Mouse (Mus musculus) forebrain, embryonic 16.5 days (tissue): ENCODE results near the gene Zfp442. TPM values are rescaled to one million over a fixed set of nuclear protein-coding genes. Genes with fewer than 3 reads are reported as not detected.
"Not testable (repeated sequence)": the region's sequence is repeated elsewhere in the genome, so short reads cannot be mapped to it uniquely, and the experiment has no call there.

Experiments
- ATAC-seq: fragments of 200-750 bp; cut with Nextera tagmentation; 2 replicates; pipeline ENCODE4 v1.8.0; 2017; ENCODE audit warnings: mild to moderate bottlenecking, moderate library complexity
- H3K27ac ChIP-seq: fragments of 300-500 bp; sonication (generic); 2 replicates; pipeline ENCODE4 v1.5.1; 2014; ENCODE audit warnings: low read length, control low read depth
- H3K27me3 ChIP-seq: fragments of 300-500 bp; sonication (generic); replicated peaks from 2 replicates; pipeline ENCODE4 v1.6.1; 2014; ENCODE audit warnings: low read length; ENCODE audit not compliant: control insufficient read depth, insufficient read depth
- H3K36me3 ChIP-seq: fragments of 300-500 bp; sonication (generic); 2 replicates; pipeline ENCODE4 v1.6.1; 2014; ENCODE audit not compliant: control insufficient read depth, insufficient read depth
- H3K4me1 ChIP-seq: fragments of 300-500 bp; sonication (generic); replicated peaks from 2 replicates; pipeline ENCODE4 v1.6.1; 2014; ENCODE audit warnings: low read length; ENCODE audit not compliant: control insufficient read depth, insufficient read depth
- H3K4me2 ChIP-seq: fragments of 300-500 bp; sonication (generic); 2 replicates; pipeline ENCODE4 v1.6.1; 2014; ENCODE audit warnings: mild to moderate bottlenecking, low read length, control low read depth
- H3K4me3 ChIP-seq: fragments of 300-500 bp; sonication (generic); replicated peaks from 2 replicates; pipeline ENCODE4 v1.5.1; 2014; ENCODE audit warnings: mild to moderate bottlenecking, low read length, control low read depth
- H3K9ac ChIP-seq: fragments of 300-500 bp; sonication (generic); replicated peaks from 2 replicates; pipeline ENCODE4 v1.6.1; 2014; ENCODE audit warnings: low read depth, low read length, control low read depth
- H3K9me3 ChIP-seq: fragments of 300-500 bp; sonication (generic); 2 replicates; pipeline ENCODE4 v1.6.1; 2016; ENCODE audit warnings: low read length; ENCODE audit not compliant: control insufficient read depth
- WGBS: fragments of 180-500 bp; shearing (Covaris S2); extraction: QIAGEN DNeasy Blood & Tissue Kit; methylation state at CpG from one replicate; pipeline ENCODE4 v1.1.7; 2014; 5-methylcytosine and 5-hydroxymethylcytosine counted together
- polyA plus RNA-seq: library from polyadenylated mRNA; unstranded; fragments of >200 nt; fragmentation: Nextera tagmentation; extraction: Ambion mirVana; gene quantifications from 2 replicates; pipeline ENCODE4 v1.2.1, GENCODE M21; 2015

Gene Zfp442
- 8.7 and 10.0 TPM in 2 replicates for polyA plus RNA-seq

- Histone ChIP-seq H3K4me3 (peak within 1 kb of the TSS; percentile 48), H3K4me2 (peak within 1 kb of the TSS; percentile 52), H3K9ac (peak within 1 kb of the TSS; percentile 56)
- H3K27ac ChIP-seq, H3K27me3 ChIP-seq, H3K9me3 ChIP-seq, H3K36me3 ChIP-seq, H3K4me1 ChIP-seq: not testable (repeated sequence)
- ATAC-seq, result peak; percentile 100
- WGBS, result under 1% methylated on average over 18 of the region's 18 CpGs
These were observed at the start of gene Zfp442 for GRCm38 (mm10) chr2:150451180-150451919. Gene Zfp442, minus strand, starts transcription at chr2:150451486.

GRCm38 (mm10) chr2:150500124-150500973 lies 49.1 kb upstream of the Zfp442 start:
- WGBS, result 50% methylated on average over 60 of the region's 60 CpGs
- not testable (repeated sequence) for H3K36me3 ChIP-seq, H3K4me1 ChIP-seq, H3K27me3 ChIP-seq, H3K9me3 ChIP-seq, H3K9ac ChIP-seq, H3K27ac ChIP-seq, ATAC-seq
- peak overlapping the region; percentile 31 for H3K4me3 ChIP-seq
- peak overlapping the region; percentile 43 for H3K4me2 ChIP-seq

GRCm38 (mm10) chr2:150493031-150493430 lies 41.7 kb upstream of the Zfp442 start:
- WGBS, result 64% methylated on average over 2 of the region's 2 CpGs
- ATAC-seq, result no peak

GRCm38 (mm10) chr2:150484939-150485778 lies 33.9 kb upstream of the Zfp442 start, which contains the start of gene Zfp345:
Gene Zfp345, minus strand, starts transcription at chr2:150485091.
- not testable (repeated sequence) for ATAC-seq, H3K9me3 ChIP-seq, H3K4me1 ChIP-seq, H3K27ac ChIP-seq, H3K9ac ChIP-seq, H3K36me3 ChIP-seq, H3K4me3 ChIP-seq, H3K27me3 ChIP-seq, H3K4me2 ChIP-seq
- WGBS, result 78% methylated on average over 7 of the region's 8 CpGs

More at GRCm38 (mm10) chr2:150493031-150493430, 41.7 kb upstream of the Zfp442 start:
- Histone ChIP-seq H3K9ac (no peak overlapping the region), H3K4me3 (no peak overlapping the region), H3K36me3 (no peaks in the 10 kb centered on the region), H3K27me3 (no peaks in the 10 kb centered on the region), H3K4me1 (no peaks in the 10 kb centered on the region), H3K9me3 (0 out of 2 replicates have a peak, but pooled peaks cover 3% of the 10 kb centered on the region), H3K27ac (no peak overlapping the region), H3K4me2 (no peak overlapping the region)

- H3K4me1 ChIP-seq, H3K9me3 ChIP-seq, H3K36me3 ChIP-seq, H3K27me3 ChIP-seq, H3K4me3 ChIP-seq, H3K9ac ChIP-seq, ATAC-seq, H3K27ac ChIP-seq, H3K4me2 ChIP-seq: not testable (repeated sequence)
- WGBS, result 95% methylated on average over 1 of the region's 1 CpGs
These were observed 12.2 kb downstream of the Zfp442 start for GRCm38 (mm10) chr2:150439084-150439483.

GRCm38 (mm10) chr2:150412146-150412545 lies 39.1 kb downstream of the Zfp442 start:
- not testable (repeated sequence) for H3K9me3 ChIP-seq, H3K4me3 ChIP-seq, H3K4me1 ChIP-seq, H3K9ac ChIP-seq, H3K27me3 ChIP-seq, H3K27ac ChIP-seq, H3K4me2 ChIP-seq, ATAC-seq, H3K36me3 ChIP-seq
- WGBS, result 89% methylated on average over 17 of the region's 17 CpGs

- Histone ChIP-seq H3K4me2 (no peak overlapping the region), H3K27me3 (no peaks in the 10 kb centered on the region), H3K27ac (no peak overlapping the region), H3K9me3 (no peaks in the 10 kb centered on the region), H3K4me3 (no peak overlapping the region), H3K9ac (no peak overlapping the region), H3K4me1 (no peaks in the 10 kb centered on the region), H3K36me3 (no peaks in the 10 kb centered on the region)
- WGBS, result 97% methylated on average over 1 of the region's 1 CpGs
- ATAC-seq, result no peak
These were observed 61.1 kb downstream of the Zfp442 start for GRCm38 (mm10) chr2:150390198-150390597.

GRCm38 (mm10) chr2:150385553-150386106 lies 65.7 kb downstream of the Zfp442 start:
- not testable (repeated sequence) for H3K27me3 ChIP-seq, ATAC-seq, H3K4me1 ChIP-seq, H3K36me3 ChIP-seq, H3K9me3 ChIP-seq, H3K27ac ChIP-seq, H3K4me2 ChIP-seq, H3K4me3 ChIP-seq, H3K9ac ChIP-seq
- 94% methylated on average over 15 of the region's 19 CpGs for WGBS
